Mouse (Mus musculus) thymus, adult 2 months (tissue): ENCODE measurements around the gene Gpr108. TPM values are rescaled to one million over a fixed set of nuclear protein-coding genes. Genes with fewer than 3 reads are reported as not detected.

Experiments
- DNase-seq: peaks from one replicate; pipeline ENCODE4 v3.0.0; 2021
- H3K27ac ChIP-seq: fragments of 200-500 bp; 2 replicates; pipeline ENCODE4 v1.5.1; 2012; ENCODE audit warnings: low read length, control low read depth; ENCODE audit not compliant: control insufficient read depth, insufficient read depth
- H3K27me3 ChIP-seq: fragments of 200-500 bp; 2 replicates; pipeline ENCODE4 v1.6.1; 2012; ENCODE audit warnings: mild to moderate bottlenecking, low read length, moderate library complexity, mixed read lengths; ENCODE audit not compliant: control insufficient read depth, insufficient read depth
- H3K36me3 ChIP-seq: fragments of 200-500 bp; 2 replicates; pipeline ENCODE4 v1.6.1; 2012; ENCODE audit warnings: mild to moderate bottlenecking, low read length, moderate library complexity; ENCODE audit not compliant: control insufficient read depth, insufficient read depth
- H3K4me1 ChIP-seq: fragments of 200-500 bp; replicated peaks from 2 replicates; pipeline ENCODE4 v1.6.1; 2012; ENCODE audit warnings: low read length; ENCODE audit not compliant: control insufficient read depth, insufficient read depth
- H3K4me3 ChIP-seq: fragments of 200-500 bp; 2 replicates; pipeline ENCODE4 v1.5.1; 2012; ENCODE audit warnings: mild to moderate bottlenecking, low read length, control low read depth, moderate library complexity; ENCODE audit not compliant: control insufficient read depth, insufficient read depth
- CTCF ChIP-seq: fragments of 200-500 bp; IDR thresholded peaks from 2 replicates; pipeline ENCODE4 v1.5.1; 2012; ENCODE audit warnings: mild to moderate bottlenecking, control low read depth, low read length, moderate library complexity, borderline replicate concordance; ENCODE audit not compliant: control insufficient read depth, poor library complexity, insufficient read depth; ENCODE audit errors: extremely low read depth
- POLR2A ChIP-seq: fragments of 200-500 bp; IDR thresholded peaks from 2 replicates; pipeline ENCODE4 v1.6.1; 2012; ENCODE audit warnings: mild to moderate bottlenecking, low read length, control low read depth, moderate library complexity; ENCODE audit not compliant: control insufficient read depth, poor library complexity, insufficient read depth; ENCODE audit errors: extremely low read depth
- WGBS: fragments of 180-500 bp; shearing (Covaris S2); methylation state at CpG from one replicate; pipeline ENCODE4 v1.1.7; 2018; 5-methylcytosine and 5-hydroxymethylcytosine counted together
- polyA plus RNA-seq: library from polyadenylated mRNA; depleted of rRNA; stranded (reverse); fragments of >200 nt; gene quantifications from 2 replicates; pipeline ENCODE4 v1.2.3, GENCODE M21; 2012

The Gpr108 gene
- polyA plus RNA-seq, 1 experiment: 63.9 TPM

- TF ChIP-seq CTCF: no peak
- no peak for TF ChIP-seq POLR2A
- DNase-seq: no peak
- Histone ChIP-seq H3K4me3 (no peak overlapping the region), H3K4me1 (no peaks in the 10 kb centered on the region), H3K27ac (no peak overlapping the region), H3K27me3 (no peaks in the 10 kb centered on the region), H3K36me3 (peaks cover 27% of the 10 kb centered on the region)
- 93% methylated on average over 5 of the region's 5 CpGs for WGBS
Observed at GRCm38 (mm10) chr17:57235803-57236202, 12.4 kb downstream of the Gpr108 start.

- no peak overlapping the region for H3K4me3 ChIP-seq
- TF ChIP-seq CTCF: no peak
- no peak for TF ChIP-seq POLR2A
- no peak overlapping the region for H3K27ac ChIP-seq
- peaks cover 7% of the 10 kb centered on the region; the same call in 1 of the 2 replicates for H3K4me1 ChIP-seq
- peaks cover 27% of the 10 kb centered on the region for H3K36me3 ChIP-seq
- 99% methylated on average over 12 of the region's 12 CpGs for WGBS
- DNase-seq: no peak
- no peaks in the 10 kb centered on the region for H3K27me3 ChIP-seq
Observed at GRCm38 (mm10) chr17:57234254-57234928, 13.9 kb downstream of the Gpr108 start.

- H3K4me1 ChIP-seq: peaks cover 7% of the 10 kb centered on the region; the same call in 1 of the 2 replicates
- DNase-seq: no peak
- H3K27ac ChIP-seq: no peak overlapping the region
- no peaks in the 10 kb centered on the region for H3K27me3 ChIP-seq
- no peak for TF ChIP-seq CTCF
- TF ChIP-seq POLR2A: no peak
- WGBS: 75% methylated on average over 7 of the region's 7 CpGs
- no peak overlapping the region for H3K4me3 ChIP-seq
- peaks cover 23% of the 10 kb centered on the region for H3K36me3 ChIP-seq
Observed at GRCm38 (mm10) chr17:57233038-57233437, 15.2 kb downstream of the Gpr108 start.

GRCm38 (mm10) chr17:57232200-57232599, 16.0 kb downstream of the Gpr108 start:
- Histone ChIP-seq H3K36me3 (peaks cover 14% of the 10 kb centered on the region), H3K4me1 (peaks cover 7% of the 10 kb centered on the region; the same call in 1 of the 2 replicates), H3K27ac (no peak overlapping the region), H3K4me3 (no peak overlapping the region), H3K27me3 (no peaks in the 10 kb centered on the region)
- no peak for TF ChIP-seq POLR2A
- no peak for TF ChIP-seq CTCF
- 94% methylated on average over 1 of the region's 1 CpGs for WGBS
- DNase-seq: no peak

GRCm38 (mm10) chr17:57231321-57231771, 16.9 kb downstream of the Gpr108 start:
- Histone ChIP-seq H3K36me3 (peaks cover 6% of the 10 kb centered on the region), H3K27ac (no peak overlapping the region), H3K4me1 (peaks cover 7% of the 10 kb centered on the region; the same call in 1 of the 2 replicates), H3K4me3 (no peak overlapping the region), H3K27me3 (no peaks in the 10 kb centered on the region)
- no peak for TF ChIP-seq POLR2A
- TF ChIP-seq CTCF: no peak
- no peak for DNase-seq

- H3K36me3 ChIP-seq: peaks cover 3% of the 10 kb centered on the region; the same call in 1 of the 2 replicates
- no peaks in the 10 kb centered on the region for H3K27me3 ChIP-seq
- WGBS: 57% methylated on average over 6 of the region's 6 CpGs
- peaks cover 7% of the 10 kb centered on the region; the same call in 1 of the 2 replicates for H3K4me1 ChIP-seq
- H3K4me3 ChIP-seq: no peak overlapping the region
- H3K27ac ChIP-seq: no peak overlapping the region
- TF ChIP-seq CTCF: no peak
- no peak for TF ChIP-seq POLR2A
- no peak for DNase-seq
Observed at GRCm38 (mm10) chr17:57230728-57231125, 17.5 kb downstream of the Gpr108 start.
